Mouse (Mus musculus): Measurements from ENCODE around the gene Lhfpl5. TPM values are rescaled to one million over a fixed set of nuclear protein-coding genes. Genes with fewer than 3 reads are reported as not detected.

The Lhfpl5 gene
- total and polyA plus RNA-seq, 3 experiments: 0.08 TPM; not detected in 2

DNA sequence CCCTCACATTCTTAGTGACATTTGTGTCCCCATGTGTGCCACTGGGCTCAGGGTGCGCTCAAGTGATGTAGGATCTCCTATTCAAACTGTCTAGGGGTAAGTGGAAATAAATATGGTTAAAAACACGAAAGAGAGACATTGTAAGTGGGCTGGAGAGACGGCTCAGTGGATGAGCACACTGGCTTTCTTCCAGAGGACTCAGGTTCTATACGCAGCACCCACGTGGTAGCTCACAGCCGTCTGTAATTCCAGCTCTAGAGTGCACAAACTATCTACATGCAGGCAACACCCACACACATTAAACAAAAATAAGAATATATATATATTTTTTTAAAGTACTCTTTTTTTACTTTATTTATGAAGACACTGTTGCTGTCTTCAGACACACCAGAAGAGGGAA is 2.5 kb upstream of the Lhfpl5 start:
- in situ Hi-C loops (cut with MboI; ENCODE audit: low pct_ligation_motif_present, low pct_unique_long_range_greater_than_20kb, low sequenced_read_pairs): no loop called here
- no peaks in the 10 kb centered on the region for H3K36me3 ChIP-seq (replicated peaks in 1 of 2; ENCODE audit: control insufficient read depth in 1 of 2, insufficient read depth in 1 of 2, low read length in 1 of 2)
- no peaks in the 10 kb centered on the region for H3K79me2 ChIP-seq (replicated peaks; ENCODE audit: control insufficient read depth, extremely low read depth, insufficient read depth, poor library complexity, severe bottlenecking)
- no peak overlapping the region for H3K4me2 ChIP-seq (ENCODE audit: insufficient read depth, low read depth, poor library complexity, severe bottlenecking)
- peaks cover 5 to 8% of the 10 kb centered on the region in 2 experiments; a peak in 3 of 4 replicates for H3K4me1 ChIP-seq (ENCODE audit: control insufficient read depth in 1 of 2, insufficient read depth in 2 of 2)
- dilution Hi-C loops (cut with MboI; ENCODE audit: extremely low pct_ligation_motif_present, extremely low pct_unique_long_range_greater_than_20kb, low sequenced_read_pairs): no loop called here
- H3K9ac ChIP-seq (ENCODE audit: insufficient read depth, low read depth): no peak overlapping the region
- no peak for DNase-seq (ENCODE audit: extremely low read depth)
- peaks cover 8% of the 10 kb centered on the region for H3K27me3 ChIP-seq (replicated peaks)
- peaks cover 6% of the 10 kb centered on the region for H3K9me3 ChIP-seq (replicated peaks; ENCODE audit: low read length)
- H3K27ac ChIP-seq (ENCODE audit: insufficient read depth, low read depth): no peak overlapping the region
- H3K4me3 ChIP-seq (replicated peaks in 1 of 3; ENCODE audit: low read depth in 2 of 3, low read length in 2 of 3, poor library complexity in 1 of 3): no peak overlapping the region
- TF ChIP-seq ZC3H11A (IDR thresholded peaks at IDR 0.05; ENCODE audit: low read depth, low read length): no peak
- no peak for TF ChIP-seq USF2 (conservative IDR thresholded peaks at IDR 0.05; ENCODE audit: low read depth, low read length)
- TF ChIP-seq E2F4 (IDR thresholded peaks at IDR 0.05; ENCODE audit: insufficient replicate concordance, low read depth, low read length): no peak
- TF ChIP-seq MEF2A (IDR thresholded peaks at IDR 0.05; ENCODE audit: borderline replicate concordance, low read depth, low read length): no peak
- no peak for TF ChIP-seq ZNF384 (IDR thresholded peaks at IDR 0.05; ENCODE audit: low read depth, low read length)
- no peak for TF ChIP-seq GABPA (IDR thresholded peaks at IDR 0.05; ENCODE audit: insufficient replicate concordance, low read depth, low read length)
- TF ChIP-seq HCFC1 (IDR thresholded peaks at IDR 0.05; ENCODE audit: low read depth, low read length): no peak
- no peak for TF ChIP-seq POLR2A (IDR thresholded peaks at IDR 0.05; ENCODE audit: low read depth, low read length)
- no peak for TF ChIP-seq JUND (conservative IDR thresholded peaks at IDR 0.05; ENCODE audit: low read depth, low read length)
- TF ChIP-seq NELFE (IDR thresholded peaks at IDR 0.05; ENCODE audit: low read depth, low read length): no peak
- TF ChIP-seq MAX (IDR thresholded peaks at IDR 0.05; ENCODE audit: low read length): no peak
- no peak for TF ChIP-seq EP300 (IDR thresholded peaks at IDR 0.05; ENCODE audit: low read length)
- TF ChIP-seq NRF1 (IDR thresholded peaks at IDR 0.05; ENCODE audit: low read depth, low read length): no peak
- no peak for TF ChIP-seq POLR2AphosphoS2 (IDR thresholded peaks at IDR 0.05; ENCODE audit: low read depth, low read length)
- no peak for TF ChIP-seq CHD1 (IDR thresholded peaks at IDR 0.05; ENCODE audit: low read depth, low read length)
- no peak for TF ChIP-seq TBP (conservative IDR thresholded peaks at IDR 0.05; ENCODE audit: low read depth, low read length)
- TF ChIP-seq SIN3A (IDR thresholded peaks at IDR 0.05; ENCODE audit: low read length): no peak

DNA sequence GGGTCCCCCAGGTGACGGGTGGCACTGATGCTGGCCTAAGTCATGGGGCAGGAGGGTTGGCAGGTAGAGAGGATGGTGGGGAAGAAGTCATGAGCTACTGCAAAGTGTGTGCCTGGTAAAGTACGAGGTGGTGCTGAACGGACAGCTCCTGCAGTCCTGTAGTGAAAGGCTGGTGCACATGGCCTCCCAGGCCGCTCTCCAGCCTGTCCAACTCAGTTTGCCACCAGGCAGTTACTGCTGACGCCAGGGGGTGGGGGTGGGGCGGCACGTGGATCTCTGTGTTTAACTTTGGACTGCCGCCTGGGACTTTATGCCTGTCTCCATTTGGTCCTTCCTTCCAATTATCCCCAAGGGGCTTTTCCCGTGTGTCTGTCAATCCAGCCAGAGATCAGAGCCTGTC is 5.0 kb downstream of the Lhfpl5 start:
- in situ Hi-C loops (cut with MboI; ENCODE audit: low pct_ligation_motif_present, low pct_unique_long_range_greater_than_20kb, low sequenced_read_pairs): no loop called here
- Histone ChIP-seq H3K27ac (ENCODE audit: insufficient read depth, low read depth) (no peak overlapping the region), H3K4me2 (ENCODE audit: insufficient read depth, low read depth, poor library complexity, severe bottlenecking) (no peak overlapping the region), H3K9me3 (replicated peaks; ENCODE audit: low read length) (peaks cover 12% of the 10 kb centered on the region), H3K4me3 (replicated peaks in 1 of 3; ENCODE audit: low read depth in 2 of 3, low read length in 2 of 3, poor library complexity in 1 of 3) (no peak overlapping the region), H3K27me3 (replicated peaks) (peaks cover 7% of the 10 kb centered on the region), H3K9ac (ENCODE audit: insufficient read depth, low read depth) (no peak overlapping the region), H3K79me2 (replicated peaks; ENCODE audit: control insufficient read depth, extremely low read depth, insufficient read depth, poor library complexity, severe bottlenecking) (no peaks in the 10 kb centered on the region), H3K4me1 (ENCODE audit: control insufficient read depth in 1 of 2, insufficient read depth in 2 of 2) (peaks cover 0 to 4% of the 10 kb centered on the region in 2 experiments; a peak in 2 of 4 replicates), H3K36me3 (replicated peaks in 1 of 2; ENCODE audit: control insufficient read depth in 1 of 2, insufficient read depth in 1 of 2, low read length in 1 of 2) (no peaks in the 10 kb centered on the region)
- TF ChIP-seq ZC3H11A (IDR thresholded peaks at IDR 0.05; ENCODE audit: low read depth, low read length) (no peak), E2F4 (IDR thresholded peaks at IDR 0.05; ENCODE audit: insufficient replicate concordance, low read depth, low read length) (no peak), USF1 (IDR thresholded peaks at IDR 0.05; ENCODE audit: low read depth, low read length) (no peak), MYC (IDR thresholded peaks at IDR 0.05; ENCODE audit: low read depth, low read length) (no peak; the same call in 1 of the 2 replicates), SIN3A (IDR thresholded peaks at IDR 0.05; ENCODE audit: low read length) (peak; percentile 66; the same call in 1 of the 2 replicates), UBTF (IDR thresholded peaks at IDR 0.05; ENCODE audit: low read depth, low read length) (no peak), RCOR1 (conservative IDR thresholded peaks at IDR 0.05; ENCODE audit: low read depth, low read length) (no peak), ZKSCAN1 (IDR thresholded peaks at IDR 0.05; ENCODE audit: borderline replicate concordance, low read depth, low read length) (no peak), CHD2 (IDR thresholded peaks at IDR 0.05; ENCODE audit: low read length) (no peak), SMC3 (IDR thresholded peaks at IDR 0.05; ENCODE audit: low read depth, low read length) (no peak), MAX (IDR thresholded peaks at IDR 0.05; ENCODE audit: low read length) (peak; percentile 57; the same call in 1 of the 2 replicates), MAZ (IDR thresholded peaks at IDR 0.05; ENCODE audit: low read depth, low read length) (no peak), BHLHE40 (IDR thresholded peaks at IDR 0.05; ENCODE audit: low read depth, low read length) (no peak), NRF1 (IDR thresholded peaks at IDR 0.05; ENCODE audit: low read depth, low read length) (no peak), MXI1 (IDR thresholded peaks at IDR 0.05; ENCODE audit: low read depth, low read length) (peak; percentile 95)
- DNase-seq (ENCODE audit: extremely low read depth): peak; percentile 48
- dilution Hi-C loops (cut with MboI; ENCODE audit: extremely low pct_ligation_motif_present, extremely low pct_unique_long_range_greater_than_20kb, low sequenced_read_pairs): no loop called here

All from CH12.LX (cell line).